Mouse (Mus musculus) urinary bladder, postnatal 25 days (tissue): ENCODE data around the gene Dchs1.
"Not testable (repeated sequence)": the region's sequence is repeated elsewhere in the genome, so short reads cannot be mapped to it uniquely, and the experiment has no call there.

Source experiments
- DNase-seq: peaks from one replicate; pipeline ENCODE4 v3.0.0; 2022; ENCODE audit warnings: low spot score

Dchs1 gene

GRCm38 (mm10) chr7:105783861-105784260 is 3.6 kb downstream of the Dchs1 start:
- no peak for DNase-seq

GRCm38 (mm10) chr7:105778553-105779265 is 8.7 kb downstream of the Dchs1 start:
- DNase-seq, result no peak

- peak; percentile 27 for DNase-seq
Observed at GRCm38 (mm10) chr7:105777797-105778552, 9.5 kb downstream of the Dchs1 start.

GRCm38 (mm10) chr7:105777316-105777715 is 10.1 kb downstream of the Dchs1 start:
- DNase-seq, result no peak

- DNase-seq, result no peak
Observed at GRCm38 (mm10) chr7:105776026-105776425, 11.4 kb downstream of the Dchs1 start.

GRCm38 (mm10) chr7:105774661-105775060 is 12.8 kb downstream of the Dchs1 start:
- no peak for DNase-seq

GRCm38 (mm10) chr7:105773041-105773440 is 14.4 kb downstream of the Dchs1 start:
- no peak for DNase-seq

- DNase-seq, result no peak
Observed at GRCm38 (mm10) chr7:105772331-105772730, 15.1 kb downstream of the Dchs1 start.

- DNase-seq, result no peak
Observed at GRCm38 (mm10) chr7:105769959-105770358, 17.5 kb downstream of the Dchs1 start.

- no peak for DNase-seq
Observed at GRCm38 (mm10) chr7:105767729-105768165, 19.7 kb downstream of the Dchs1 start.

GRCm38 (mm10) chr7:105764331-105764730 is 23.1 kb downstream of the Dchs1 start:
- DNase-seq, result no peak

- no peak for DNase-seq
Observed at GRCm38 (mm10) chr7:105762517-105763270, 24.8 kb downstream of the Dchs1 start.

GRCm38 (mm10) chr7:105761813-105762484 is 25.5 kb downstream of the Dchs1 start:
- no peak for DNase-seq

GRCm38 (mm10) chr7:105753281-105753680 is 34.2 kb downstream of the Dchs1 start:
- no peak for DNase-seq

GRCm38 (mm10) chr7:105752716-105753115 is 34.7 kb downstream of the Dchs1 start:
- no peak for DNase-seq

- DNase-seq, result peak; percentile 79
Observed at GRCm38 (mm10) chr7:105751491-105752433, 35.7 kb downstream of the Dchs1 start, which contains the start of gene Tpp1. Tpp1 (minus strand) TSS chr7:105752235.

- no peak for DNase-seq
Observed at GRCm38 (mm10) chr7:105747776-105748175, 39.7 kb downstream of the Dchs1 start.

- DNase-seq, result peak; percentile 82
Observed at GRCm38 (mm10) chr7:105743926-105744590, 43.4 kb downstream of the Dchs1 start, which contains the start of gene Taf10. Taf10 (minus strand) TSS chr7:105744361.

GRCm38 (mm10) chr7:105743246-105743925 is 44.1 kb downstream of the Dchs1 start:
- not testable (repeated sequence) for DNase-seq
